Mouse (Mus musculus): ENCODE measurements at regions not wholly inside any gene's neighbourhood (a gene's known extent, or its start where the extent isn't known, plus 50 kb on each side); places are given as distances from the start of the nearest gene placed in this dataset.
A peak's percentile ranks its signal among the peaks of the same experiment; 100 is the strongest.

- Histone ChIP-seq H3K4me3 (ENCODE audit: low read depth, low read length) (no peak overlapping the region), H3K27ac (ENCODE audit: low read depth) (no peak overlapping the region), H3K4me2 (ENCODE audit: low read depth, low read length) (no peak overlapping the region), H3K4me1 (ENCODE audit: control insufficient read depth, insufficient read depth) (no peaks in the 10 kb centered on the region), H3K9ac (replicated peaks; ENCODE audit: low read depth, low read length) (no peak overlapping the region), H3K36me3 (replicated peaks; ENCODE audit: control insufficient read depth, insufficient read depth, low read length) (no peaks in the 10 kb centered on the region), H3K9me3 (replicated peaks; ENCODE audit: control insufficient read depth, low read length) (no peaks in the 10 kb centered on the region), H3K27me3 (ENCODE audit: control insufficient read depth, insufficient read depth, low read length) (no peaks in the 10 kb centered on the region)
- DNase-seq (ENCODE audit: low spot score) (no peak), ATAC-seq (ENCODE audit: insufficient read depth, low read depth) (no peak)
- TF ChIP-seq CTCF (IDR thresholded peaks at IDR 0.05; ENCODE audit: low read depth) (no peak), EP300 (IDR thresholded peaks at IDR 0.05; ENCODE audit: low read depth) (no peak)
- WGBS: 66% methylated on average over 4 of the region's 4 CpGs
Observed at GRCm38 (mm10) chr9:48099846-48100245, 62.0 kb upstream of the Nxpe4 start.

- no peaks in the 10 kb centered on the region for H3K4me1 ChIP-seq (ENCODE audit: control insufficient read depth, insufficient read depth)
- no peak overlapping the region for H3K4me3 ChIP-seq (ENCODE audit: low read depth, low read length)
- no peaks in the 10 kb centered on the region for H3K27me3 ChIP-seq (ENCODE audit: control insufficient read depth, insufficient read depth, low read length)
- H3K27ac ChIP-seq (ENCODE audit: low read depth): no peak overlapping the region
- TF ChIP-seq EP300 (IDR thresholded peaks at IDR 0.05; ENCODE audit: low read depth) (no peak), CTCF (IDR thresholded peaks at IDR 0.05; ENCODE audit: low read depth) (no peak)
- H3K4me2 ChIP-seq (ENCODE audit: low read depth, low read length): no peak overlapping the region
- no peak overlapping the region for H3K9ac ChIP-seq (replicated peaks; ENCODE audit: low read depth, low read length)
- ATAC-seq (ENCODE audit: insufficient read depth, low read depth) (no peak), DNase-seq (ENCODE audit: low spot score) (peak; percentile 6)
- 47% methylated on average over 2 of the region's 2 CpGs for WGBS
- no peaks in the 10 kb centered on the region for H3K9me3 ChIP-seq (replicated peaks; ENCODE audit: control insufficient read depth, low read length)
- no peaks in the 10 kb centered on the region for H3K36me3 ChIP-seq (replicated peaks; ENCODE audit: control insufficient read depth, insufficient read depth, low read length)
Observed at GRCm38 (mm10) chr9:48106441-48107167, 55.2 kb upstream of the Nxpe4 start.

GRCm38 (mm10) chr9:48108994-48109619, 52.7 kb upstream of the Nxpe4 start:
- H3K27me3 ChIP-seq (ENCODE audit: control insufficient read depth, insufficient read depth, low read length): no peaks in the 10 kb centered on the region
- H3K4me1 ChIP-seq (ENCODE audit: control insufficient read depth, insufficient read depth): no peaks in the 10 kb centered on the region
- H3K36me3 ChIP-seq (replicated peaks; ENCODE audit: control insufficient read depth, insufficient read depth, low read length): no peaks in the 10 kb centered on the region
- no peak overlapping the region for H3K4me2 ChIP-seq (ENCODE audit: low read depth, low read length)
- H3K27ac ChIP-seq (ENCODE audit: low read depth): no peak overlapping the region
- no peaks in the 10 kb centered on the region for H3K9me3 ChIP-seq (replicated peaks; ENCODE audit: control insufficient read depth, low read length)
- DNase-seq (ENCODE audit: low spot score) (no peak), ATAC-seq (ENCODE audit: insufficient read depth, low read depth) (no peak)
- TF ChIP-seq CTCF (IDR thresholded peaks at IDR 0.05; ENCODE audit: low read depth) (no peak), EP300 (IDR thresholded peaks at IDR 0.05; ENCODE audit: low read depth) (no peak)
- WGBS: 61% methylated on average over 7 of the region's 7 CpGs
- no peak overlapping the region for H3K9ac ChIP-seq (replicated peaks; ENCODE audit: low read depth, low read length)
- H3K4me3 ChIP-seq (ENCODE audit: low read depth, low read length): no peak overlapping the region

- TF ChIP-seq CTCF (IDR thresholded peaks at IDR 0.05; ENCODE audit: low read depth): no peak
- TF ChIP-seq EP300 (IDR thresholded peaks at IDR 0.05; ENCODE audit: low read depth): no peak
- no peak overlapping the region for H3K4me3 ChIP-seq (ENCODE audit: low read depth, low read length)
- ATAC-seq (ENCODE audit: insufficient read depth, low read depth) (no peak), DNase-seq (ENCODE audit: low spot score) (no peak)
- no peak overlapping the region for H3K9ac ChIP-seq (replicated peaks; ENCODE audit: low read depth, low read length)
- H3K9me3 ChIP-seq (replicated peaks; ENCODE audit: control insufficient read depth, low read length): no peaks in the 10 kb centered on the region
- H3K27ac ChIP-seq (ENCODE audit: low read depth): no peak overlapping the region
- WGBS: 50% methylated on average over 8 of the region's 8 CpGs
- no peaks in the 10 kb centered on the region for H3K27me3 ChIP-seq (ENCODE audit: control insufficient read depth, insufficient read depth, low read length)
- no peaks in the 10 kb centered on the region for H3K4me1 ChIP-seq (ENCODE audit: control insufficient read depth, insufficient read depth)
- H3K4me2 ChIP-seq (ENCODE audit: low read depth, low read length): no peak overlapping the region
- H3K36me3 ChIP-seq (replicated peaks; ENCODE audit: control insufficient read depth, insufficient read depth, low read length): no peaks in the 10 kb centered on the region
Observed at GRCm38 (mm10) chr9:48111316-48111890, 50.4 kb upstream of the Nxpe4 start.

Measured in heart, postnatal 0 days (tissue).